Mouse (Mus musculus): ENCODE measurements around the gene BC052040. TPM values are rescaled to one million over a fixed set of nuclear protein-coding genes. Genes with fewer than 3 reads are reported as not detected.

The BC052040 gene
- polyA plus RNA-seq, 1 experiment from 2014 or later, result 16.7 TPM

DNA sequence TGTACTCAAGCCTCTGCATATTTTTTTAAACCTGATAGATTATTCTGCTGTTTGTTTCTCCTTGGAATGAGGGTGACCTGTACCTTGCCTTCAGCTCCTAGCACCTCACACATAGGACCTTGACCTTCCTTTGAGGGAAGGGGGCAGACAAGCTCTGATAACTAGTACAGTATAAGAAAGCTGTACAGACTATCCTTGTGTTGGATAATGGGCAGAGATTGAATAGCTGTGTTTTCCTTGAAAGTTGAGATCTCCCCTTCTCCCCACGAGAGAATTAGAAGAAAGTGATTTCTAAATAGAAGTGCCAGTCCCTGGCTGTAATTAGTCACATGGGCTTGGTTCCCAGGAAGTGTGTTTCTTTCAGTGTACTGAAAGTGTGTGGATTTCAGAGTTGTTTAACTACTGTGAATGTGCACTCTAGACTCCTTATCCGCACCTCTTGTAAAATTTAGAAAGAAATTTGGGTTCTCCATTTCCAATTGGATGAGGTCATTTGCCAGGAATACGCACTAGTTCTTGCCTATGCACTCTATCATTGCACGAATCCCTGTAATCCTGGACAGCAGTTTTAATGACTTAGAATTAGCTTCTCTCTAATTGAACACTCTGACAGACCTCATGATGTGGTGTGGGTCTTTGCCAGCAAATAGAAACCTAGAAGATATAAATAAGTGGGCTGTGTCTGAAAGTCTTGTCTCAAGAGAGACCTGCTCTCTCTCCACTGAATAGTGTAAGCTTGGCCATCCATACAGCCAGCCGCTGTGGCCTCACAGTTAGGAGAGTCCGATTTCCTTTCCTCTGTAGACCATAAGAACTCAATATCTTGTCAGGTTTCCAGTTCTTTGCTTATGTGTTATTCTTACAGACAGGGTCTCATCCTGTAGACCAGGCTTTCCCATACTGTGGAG lies 79.0 kb downstream of the BC052040 start:
- Histone ChIP-seq H3K9ac (ENCODE audit: low read depth, low read length) (no peak overlapping the region), H3K4me1 (ENCODE audit: control insufficient read depth, insufficient read depth, low read length) (no peaks in the 10 kb centered on the region), H3K4me2 (no peak overlapping the region), H3K36me3 (ENCODE audit: control insufficient read depth, insufficient read depth, low read length) (no peaks in the 10 kb centered on the region), H3K27me3 (ENCODE audit: control insufficient read depth, insufficient read depth, low read length) (no peaks in the 10 kb centered on the region), H3K4me3 (ENCODE audit: low read depth, low read length) (no peak overlapping the region), H3K9me3 (replicated peaks; ENCODE audit: control insufficient read depth, low read length) (no peaks in the 10 kb centered on the region), H3K27ac (ENCODE audit: low read depth, low read length) (no peak overlapping the region)
- no peak for ATAC-seq (replicated peaks; ENCODE audit: insufficient number of reproducible peaks, low FRiP score, low TSS enrichment)
- WGBS (ENCODE audit: insufficient replicate concordance), result 84% methylated on average over 6 of the region's 6 CpGs

DNA sequence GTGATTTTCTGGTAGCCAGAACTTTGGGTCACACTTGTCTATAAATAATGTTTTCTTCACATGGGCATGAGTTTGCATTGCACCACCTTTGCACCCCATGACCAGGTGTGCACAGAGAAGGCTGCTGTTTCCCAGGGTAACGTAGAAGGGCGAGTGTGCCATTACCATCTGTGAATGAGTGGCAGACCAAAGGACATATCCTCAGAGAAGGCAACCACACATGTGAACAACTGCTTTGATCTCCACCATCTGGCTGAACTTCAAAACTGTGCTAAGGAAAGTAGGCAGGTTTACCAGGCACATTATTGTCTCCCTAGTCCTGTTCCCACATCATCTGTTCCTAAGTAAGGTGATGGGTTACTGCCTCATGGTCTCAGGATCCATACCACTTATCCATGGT lies 86.0 kb downstream of the BC052040 start:
- WGBS (ENCODE audit: insufficient replicate concordance), result 80% methylated on average over 2 of the region's 2 CpGs
- no peaks in the 10 kb centered on the region for H3K4me1 ChIP-seq (ENCODE audit: control insufficient read depth, insufficient read depth, low read length)
- H3K4me2 ChIP-seq, result no peak overlapping the region
- no peaks in the 10 kb centered on the region for H3K9me3 ChIP-seq (replicated peaks; ENCODE audit: control insufficient read depth, low read length)
- H3K36me3 ChIP-seq (ENCODE audit: control insufficient read depth, insufficient read depth, low read length), result 0 out of 2 replicates have a peak, but pooled peaks cover 2% of the 10 kb centered on the region
- no peak overlapping the region for H3K27ac ChIP-seq (ENCODE audit: low read depth, low read length)
- no peak overlapping the region for H3K4me3 ChIP-seq (ENCODE audit: low read depth, low read length)
- H3K9ac ChIP-seq (ENCODE audit: low read depth, low read length), result no peak overlapping the region
- no peaks in the 10 kb centered on the region for H3K27me3 ChIP-seq (ENCODE audit: control insufficient read depth, insufficient read depth, low read length)
- no peak for ATAC-seq (replicated peaks; ENCODE audit: insufficient number of reproducible peaks, low FRiP score, low TSS enrichment)

- Histone ChIP-seq H3K4me1 (ENCODE audit: control insufficient read depth, insufficient read depth, low read length) (no peaks in the 10 kb centered on the region), H3K9ac (ENCODE audit: low read depth, low read length) (no peak overlapping the region), H3K36me3 (ENCODE audit: control insufficient read depth, insufficient read depth, low read length) (no peaks in the 10 kb centered on the region), H3K27me3 (ENCODE audit: control insufficient read depth, insufficient read depth, low read length) (no peaks in the 10 kb centered on the region), H3K27ac (ENCODE audit: low read depth, low read length) (no peak overlapping the region), H3K4me2 (no peak overlapping the region), H3K4me3 (ENCODE audit: low read depth, low read length) (no peak overlapping the region), H3K9me3 (replicated peaks; ENCODE audit: control insufficient read depth, low read length) (no peaks in the 10 kb centered on the region)
- 91% methylated on average over 7 of the region's 7 CpGs for WGBS (ENCODE audit: insufficient replicate concordance)
- ATAC-seq (replicated peaks; ENCODE audit: insufficient number of reproducible peaks, low FRiP score, low TSS enrichment), result no peak
Observed at GRCm38 (mm10) chr2:115673054-115673660, 91.6 kb downstream of the BC052040 start.

GRCm38 (mm10) chr2:115678786-115679185 lies 97.3 kb downstream of the BC052040 start:
- Histone ChIP-seq H3K4me2 (no peak overlapping the region), H3K27me3 (ENCODE audit: control insufficient read depth, insufficient read depth, low read length) (no peaks in the 10 kb centered on the region), H3K4me1 (ENCODE audit: control insufficient read depth, insufficient read depth, low read length) (no peaks in the 10 kb centered on the region), H3K4me3 (ENCODE audit: low read depth, low read length) (no peak overlapping the region), H3K9ac (ENCODE audit: low read depth, low read length) (no peak overlapping the region), H3K27ac (ENCODE audit: low read depth, low read length) (no peak overlapping the region), H3K9me3 (replicated peaks; ENCODE audit: control insufficient read depth, low read length) (no peaks in the 10 kb centered on the region), H3K36me3 (ENCODE audit: control insufficient read depth, insufficient read depth, low read length) (no peaks in the 10 kb centered on the region)
- ATAC-seq (replicated peaks; ENCODE audit: insufficient number of reproducible peaks, low FRiP score, low TSS enrichment), result no peak
- WGBS (ENCODE audit: insufficient replicate concordance), result 66% methylated on average over 5 of the region's 5 CpGs

GRCm38 (mm10) chr2:115685250-115685649 lies 103.7 kb downstream of the BC052040 start:
- 72% methylated on average over 3 of the region's 3 CpGs for WGBS (ENCODE audit: insufficient replicate concordance)
- H3K4me3 ChIP-seq (ENCODE audit: low read depth, low read length), result no peak overlapping the region

DNA sequence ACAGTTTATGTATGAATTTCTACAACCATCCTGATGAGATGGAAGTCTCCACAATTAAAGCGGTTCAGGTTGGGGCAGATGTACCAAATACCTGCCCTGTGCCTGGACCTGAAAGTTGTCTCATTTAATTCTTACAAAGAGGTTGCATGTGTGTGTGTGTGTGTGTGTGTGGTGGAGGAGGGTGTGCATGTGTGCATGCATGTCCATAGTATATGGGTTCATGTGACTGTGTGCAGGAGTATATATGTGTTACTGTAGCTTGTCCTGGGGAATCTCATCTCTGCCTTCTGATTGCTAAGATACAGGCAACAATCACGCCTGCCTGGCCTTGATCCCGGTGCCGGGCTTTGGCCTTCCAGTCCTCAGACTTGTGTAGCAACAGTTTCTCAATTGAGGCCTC lies 106.1 kb downstream of the BC052040 start:
- no peak for ATAC-seq (replicated peaks; ENCODE audit: insufficient number of reproducible peaks, low FRiP score, low TSS enrichment)
- Histone ChIP-seq H3K9ac (ENCODE audit: low read depth, low read length) (no peak overlapping the region), H3K4me2 (no peak overlapping the region), H3K36me3 (ENCODE audit: control insufficient read depth, insufficient read depth, low read length) (no peaks in the 10 kb centered on the region; the same call in 1 of the 2 replicates), H3K9me3 (replicated peaks; ENCODE audit: control insufficient read depth, low read length) (no peaks in the 10 kb centered on the region), H3K4me1 (ENCODE audit: control insufficient read depth, insufficient read depth, low read length) (no peaks in the 10 kb centered on the region), H3K27me3 (ENCODE audit: control insufficient read depth, insufficient read depth, low read length) (no peaks in the 10 kb centered on the region), H3K27ac (ENCODE audit: low read depth, low read length) (no peak overlapping the region), H3K4me3 (ENCODE audit: low read depth, low read length) (no peak overlapping the region)
- WGBS (ENCODE audit: insufficient replicate concordance), result 87% methylated on average over 4 of the region's 4 CpGs

More at GRCm38 (mm10) chr2:115685250-115685649, 103.7 kb downstream of the BC052040 start:
- H3K9ac ChIP-seq (ENCODE audit: low read depth, low read length), result no peak overlapping the region
- H3K9me3 ChIP-seq (replicated peaks; ENCODE audit: control insufficient read depth, low read length), result no peaks in the 10 kb centered on the region
- H3K27ac ChIP-seq (ENCODE audit: low read depth, low read length), result no peak overlapping the region
- no peak overlapping the region for H3K4me2 ChIP-seq
- H3K27me3 ChIP-seq (ENCODE audit: control insufficient read depth, insufficient read depth, low read length), result no peaks in the 10 kb centered on the region
- no peaks in the 10 kb centered on the region; the same call in 1 of the 2 replicates for H3K36me3 ChIP-seq (ENCODE audit: control insufficient read depth, insufficient read depth, low read length)
- ATAC-seq (replicated peaks; ENCODE audit: insufficient number of reproducible peaks, low FRiP score, low TSS enrichment), result no peak
- no peaks in the 10 kb centered on the region for H3K4me1 ChIP-seq (ENCODE audit: control insufficient read depth, insufficient read depth, low read length)

DNA sequence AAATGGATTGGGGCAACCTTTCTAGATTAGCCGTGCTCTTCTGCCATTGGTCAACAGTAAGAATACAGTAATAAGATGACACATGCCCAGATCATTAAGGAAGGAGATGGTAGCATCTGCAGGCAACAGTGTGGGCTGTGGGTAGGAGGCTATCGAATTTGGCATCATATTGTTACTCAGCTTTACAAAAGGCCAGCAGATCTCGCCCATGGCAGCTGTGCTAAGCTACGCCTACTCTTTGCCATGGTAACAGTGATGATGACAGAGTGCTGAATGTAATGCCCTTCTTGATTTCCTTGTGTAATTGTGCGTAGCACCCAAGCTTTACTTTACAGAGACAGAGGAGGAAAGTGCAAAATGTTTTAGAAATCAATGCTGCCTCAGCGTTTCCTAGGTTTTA lies 106.8 kb downstream of the BC052040 start:
- 90% methylated on average over 6 of the region's 6 CpGs for WGBS (ENCODE audit: insufficient replicate concordance)
- H3K9me3 ChIP-seq (replicated peaks; ENCODE audit: control insufficient read depth, low read length), result no peaks in the 10 kb centered on the region
- no peaks in the 10 kb centered on the region; the same call in 1 of the 2 replicates for H3K36me3 ChIP-seq (ENCODE audit: control insufficient read depth, insufficient read depth, low read length)
- no peak overlapping the region for H3K27ac ChIP-seq (ENCODE audit: low read depth, low read length)
- no peak overlapping the region for H3K9ac ChIP-seq (ENCODE audit: low read depth, low read length)
- no peak overlapping the region for H3K4me3 ChIP-seq (ENCODE audit: low read depth, low read length)
- H3K27me3 ChIP-seq (ENCODE audit: control insufficient read depth, insufficient read depth, low read length), result no peaks in the 10 kb centered on the region
- no peaks in the 10 kb centered on the region for H3K4me1 ChIP-seq (ENCODE audit: control insufficient read depth, insufficient read depth, low read length)
- H3K4me2 ChIP-seq, result no peak overlapping the region
- no peak for ATAC-seq (replicated peaks; ENCODE audit: insufficient number of reproducible peaks, low FRiP score, low TSS enrichment)

GRCm38 (mm10) chr2:115693841-115694240 lies 112.3 kb downstream of the BC052040 start:
- Histone ChIP-seq H3K4me3 (ENCODE audit: low read depth, low read length) (no peak overlapping the region), H3K36me3 (ENCODE audit: control insufficient read depth, insufficient read depth, low read length) (no peaks in the 10 kb centered on the region), H3K9me3 (replicated peaks; ENCODE audit: control insufficient read depth, low read length) (no peaks in the 10 kb centered on the region), H3K9ac (ENCODE audit: low read depth, low read length) (no peak overlapping the region), H3K27me3 (ENCODE audit: control insufficient read depth, insufficient read depth, low read length) (no peaks in the 10 kb centered on the region), H3K4me2 (no peak overlapping the region), H3K27ac (ENCODE audit: low read depth, low read length) (no peak overlapping the region), H3K4me1 (ENCODE audit: control insufficient read depth, insufficient read depth, low read length) (no peaks in the 10 kb centered on the region)
- WGBS (ENCODE audit: insufficient replicate concordance), result 78% methylated on average over 3 of the region's 3 CpGs
- no peak for ATAC-seq (replicated peaks; ENCODE audit: insufficient number of reproducible peaks, low FRiP score, low TSS enrichment)
